Mouse (Mus musculus) cortical plate, adult 2 months (tissue): ENCODE measurements at regions not wholly inside any gene's neighbourhood (a gene's known extent, or its start where the extent isn't known, plus 50 kb on each side); places are given as distances from the start of the nearest gene placed in this dataset.
"Not testable (repeated sequence)": the region's sequence is repeated elsewhere in the genome, so short reads cannot be mapped to it uniquely, and the experiment has no call there.

Experiments used
- H3K27ac ChIP-seq: fragments of 200-500 bp; 2 replicates; pipeline ENCODE4 v1.5.1; 2012; ENCODE audit warnings: low read length, control low read depth, inconsistent platforms; ENCODE audit not compliant: insufficient read depth
- H3K4me1 ChIP-seq: fragments of 200-500 bp; 2 replicates; pipeline ENCODE4 v1.6.1; 2011; ENCODE audit warnings: low read length; ENCODE audit not compliant: control insufficient read depth, insufficient read depth
- H3K4me3 ChIP-seq: fragments of 200-500 bp; 2 replicates; pipeline ENCODE4 v1.5.1; 2011; ENCODE audit warnings: mild to moderate bottlenecking, low read length, control low read depth; ENCODE audit not compliant: insufficient read depth
- CTCF ChIP-seq: fragments of 200-500 bp; IDR thresholded peaks from 2 replicates; pipeline ENCODE4 v1.5.1; 2011; ENCODE audit warnings: mild to moderate bottlenecking, control low read depth, low read length; ENCODE audit not compliant: insufficient read depth; ENCODE audit errors: extremely low read depth
- POLR2A ChIP-seq: fragments of 200-500 bp; IDR thresholded peaks from 2 replicates; pipeline ENCODE4 v1.6.1; 2011; ENCODE audit warnings: mild to moderate bottlenecking, low read length, control low read depth; ENCODE audit not compliant: insufficient read depth; ENCODE audit errors: extremely low read depth

GRCm38 (mm10) chr17:4868446-4868825, 125.7 kb upstream of the Arid1b start:
- H3K27ac ChIP-seq: no peak overlapping the region
- H3K4me3 ChIP-seq: no peak overlapping the region
- no peak for TF ChIP-seq CTCF
- no peak for TF ChIP-seq POLR2A
- peaks cover 5% of the 10 kb centered on the region; the same call in 1 of the 2 replicates for H3K4me1 ChIP-seq

GRCm38 (mm10) chr17:4868861-4869260, 125.3 kb upstream of the Arid1b start:
- TF ChIP-seq CTCF (no peak), POLR2A (no peak)

GRCm38 (mm10) chr17:4871267-4871666, 122.9 kb upstream of the Arid1b start:
- H3K4me1 ChIP-seq: peaks cover 2% of the 10 kb centered on the region; the same call in 1 of the 2 replicates
- no peak for TF ChIP-seq CTCF
- no peak for TF ChIP-seq POLR2A
- H3K27ac ChIP-seq: no peak overlapping the region
- H3K4me3 ChIP-seq: no peak overlapping the region

More at GRCm38 (mm10) chr17:4868861-4869260, 125.3 kb upstream of the Arid1b start:
- no peak overlapping the region for H3K4me3 ChIP-seq
- no peak overlapping the region for H3K27ac ChIP-seq
- peaks cover 7% of the 10 kb centered on the region for H3K4me1 ChIP-seq

- H3K27ac ChIP-seq: no peak overlapping the region
- TF ChIP-seq CTCF (no peak), POLR2A (no peak)
- H3K4me3 ChIP-seq: no peak overlapping the region
- peaks cover 2% of the 10 kb centered on the region; the same call in 1 of the 2 replicates for H3K4me1 ChIP-seq
These were observed 119.7 kb upstream of the Arid1b start for GRCm38 (mm10) chr17:4874459-4874858.

- TF ChIP-seq CTCF (no peak), POLR2A (no peak)
- Histone ChIP-seq H3K4me3 (no peak overlapping the region), H3K27ac (no peak overlapping the region), H3K4me1 (peaks cover 2% of the 10 kb centered on the region; the same call in 1 of the 2 replicates)
These were observed 118.8 kb upstream of the Arid1b start for GRCm38 (mm10) chr17:4875086-4876046.

- Histone ChIP-seq H3K4me3 (no peak overlapping the region), H3K4me1 (peaks cover 2% of the 10 kb centered on the region; the same call in 1 of the 2 replicates), H3K27ac (no peak overlapping the region)
- TF ChIP-seq POLR2A: no peak
- TF ChIP-seq CTCF: no peak
These were observed 117.7 kb upstream of the Arid1b start for GRCm38 (mm10) chr17:4876431-4876830.

GRCm38 (mm10) chr17:4881473-4881872, 112.7 kb upstream of the Arid1b start:
- no peak overlapping the region for H3K4me3 ChIP-seq
- H3K27ac ChIP-seq: no peak overlapping the region
- H3K4me1 ChIP-seq: no peaks in the 10 kb centered on the region
- no peak for TF ChIP-seq POLR2A
- no peak for TF ChIP-seq CTCF

GRCm38 (mm10) chr17:4884083-4884482, 110.0 kb upstream of the Arid1b start:
- Histone ChIP-seq H3K4me1 (no peaks in the 10 kb centered on the region), H3K4me3 (no peak overlapping the region), H3K27ac (no peak overlapping the region)
- TF ChIP-seq CTCF (no peak), POLR2A (no peak)

- no peak overlapping the region for H3K4me3 ChIP-seq
- TF ChIP-seq CTCF (no peak), POLR2A (no peak)
- H3K4me1 ChIP-seq: no peaks in the 10 kb centered on the region
- H3K27ac ChIP-seq: no peak overlapping the region
These were observed 109.4 kb upstream of the Arid1b start for GRCm38 (mm10) chr17:4884761-4885160.

GRCm38 (mm10) chr17:4887331-4887730, 106.8 kb upstream of the Arid1b start:
- H3K4me3 ChIP-seq, H3K4me1 ChIP-seq, H3K27ac ChIP-seq: not testable (repeated sequence)

- Histone ChIP-seq H3K27ac (no peak overlapping the region), H3K4me3 (no peak overlapping the region), H3K4me1 (no peaks in the 10 kb centered on the region)
- TF ChIP-seq CTCF: no peak
- no peak for TF ChIP-seq POLR2A
These were observed 104.6 kb upstream of the Arid1b start for GRCm38 (mm10) chr17:4889577-4889976.
